Mouse (Mus musculus) lung, postnatal 0 days (tissue): ENCODE data around the gene Scaf11.

ENCODE experiments used
- CTCF ChIP-seq: IDR thresholded peaks from 2 replicates; pipeline ENCODE4 v1.5.1; 2016; ENCODE audit warnings: antibody characterized with exemption, mild to moderate bottlenecking
- EP300 ChIP-seq: IDR thresholded peaks from 2 replicates; pipeline ENCODE4 v1.6.1; 2016; ENCODE audit warnings: antibody characterized with exemption, mild to moderate bottlenecking, control low read depth

DNA sequence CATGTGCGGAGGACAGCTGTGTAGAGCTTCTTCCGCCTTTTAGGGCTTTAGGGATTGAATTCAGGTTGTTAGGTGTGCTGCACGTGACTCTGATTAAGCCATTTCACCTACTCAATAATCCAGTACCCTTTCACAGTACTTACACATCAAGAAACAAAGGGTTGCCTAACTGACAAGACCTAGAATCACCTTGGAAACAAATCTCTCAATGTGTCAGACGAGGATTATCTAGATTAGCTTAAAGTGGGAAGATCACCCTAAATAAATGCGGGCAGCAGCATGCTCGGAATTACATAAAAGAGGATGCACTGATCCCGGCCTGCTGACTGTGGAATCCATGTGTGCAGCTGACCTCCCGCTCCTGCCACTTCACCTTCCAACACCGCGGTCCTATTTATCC is 13.9 kb downstream of the Scaf11 start:
- TF ChIP-seq CTCF (no peak), EP300 (no peak)
